Comparison of ENCODE assay signal across 13 mouse cellular contexts in the genomic region with DNA sequence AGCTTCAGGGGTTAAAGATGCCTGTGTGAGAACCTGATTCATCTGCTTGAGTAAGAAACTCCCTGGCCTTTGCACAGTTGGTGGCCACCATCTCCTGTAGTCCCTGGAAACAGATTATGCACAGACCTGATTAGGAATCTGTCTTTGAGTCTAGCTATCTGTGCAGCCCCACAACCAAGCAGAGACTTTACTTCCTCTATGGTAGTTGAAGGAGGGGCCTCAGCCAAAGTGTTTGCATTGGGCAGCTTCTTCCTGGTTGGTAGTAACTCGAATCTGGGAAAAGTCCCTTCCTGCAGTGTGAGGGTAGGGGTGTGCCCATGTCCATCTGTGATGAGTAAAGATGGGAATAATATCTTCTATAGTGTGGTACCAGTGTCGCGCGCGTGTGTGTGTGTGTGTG.
DNase-seq lines count a peak whose midpoint lies in the region; ATAC-seq lines count a peak whose summit lies in the region.
"Had no signal": no experiment of that assay in that cellular context is flagged by ENCODE, and none has a peak within 500 bp of the region (broad histone marks: within the 10 kb centered on the region; RNA-seq: fewer than 3 reads in every experiment).

No protein-coding gene starts in this region.

- no peak overlapping the region for H3K4me3 ChIP-seq in heart, embryonic 13.5 days
- H3K4me3 ChIP-seq in lung, embryonic 15.5 days = no peak overlapping the region
- H3K4me3 ChIP-seq in embryonic facial prominence, embryonic 14.5 days (ENCODE audit: low read depth, low read length) = no peak overlapping the region
- no peak overlapping the region for H3K4me3 ChIP-seq in stomach, embryonic 15.5 days (replicated peaks)
- H3K4me3 ChIP-seq: embryonic facial prominence, embryonic 15.5 days; forebrain, embryonic 12.5 days; neural tube, embryonic 13.5 days had no signal

- no peaks in the 10 kb centered on the region for H3K36me3 ChIP-seq in heart, embryonic 13.5 days
- no peaks in the 10 kb centered on the region for H3K36me3 ChIP-seq in lung, embryonic 15.5 days
- H3K36me3 ChIP-seq in embryonic facial prominence, embryonic 14.5 days (ENCODE audit: control insufficient read depth, insufficient read depth, low read length) = no peaks in the 10 kb centered on the region
- no peaks in the 10 kb centered on the region for H3K36me3 ChIP-seq in stomach, embryonic 15.5 days
- H3K36me3 ChIP-seq: embryonic facial prominence, embryonic 15.5 days; forebrain, embryonic 12.5 days; G1E; neural tube, embryonic 13.5 days had no signal

- H3K27me3 ChIP-seq in heart, embryonic 13.5 days (replicated peaks) = no peaks in the 10 kb centered on the region
- no peaks in the 10 kb centered on the region for H3K27me3 ChIP-seq in lung, embryonic 15.5 days
- no peaks in the 10 kb centered on the region for H3K27me3 ChIP-seq in embryonic facial prominence, embryonic 14.5 days (replicated peaks; ENCODE audit: control insufficient read depth, insufficient read depth, low read length)
- H3K27me3 ChIP-seq in stomach, embryonic 15.5 days (replicated peaks) = no peaks in the 10 kb centered on the region
- H3K27me3 ChIP-seq: embryonic facial prominence, embryonic 15.5 days; forebrain, embryonic 12.5 days; neural tube, embryonic 13.5 days had no signal

- no peaks in the 10 kb centered on the region for H3K9me3 ChIP-seq in heart, embryonic 13.5 days
- H3K9me3 ChIP-seq in lung, embryonic 15.5 days = no peaks in the 10 kb centered on the region
- no peaks in the 10 kb centered on the region for H3K9me3 ChIP-seq in embryonic facial prominence, embryonic 14.5 days (ENCODE audit: control insufficient read depth, low read length)
- no peaks in the 10 kb centered on the region for H3K9me3 ChIP-seq in stomach, embryonic 15.5 days
- H3K9me3 ChIP-seq: embryonic facial prominence, embryonic 15.5 days; forebrain, embryonic 12.5 days; neural tube, embryonic 13.5 days had no signal

- peaks cover 35% of the 10 kb centered on the region for H3K4me1 ChIP-seq in heart, embryonic 13.5 days
- peaks cover 21% of the 10 kb centered on the region for H3K4me1 ChIP-seq in lung, embryonic 15.5 days
- peaks cover 15% of the 10 kb centered on the region for H3K4me1 ChIP-seq in embryonic facial prominence, embryonic 14.5 days (ENCODE audit: control insufficient read depth, insufficient read depth, low read length)
- peaks cover 12% of the 10 kb centered on the region; the same call in 1 of the 2 replicates for H3K4me1 ChIP-seq in stomach, embryonic 15.5 days
- H3K4me1 ChIP-seq: forebrain, embryonic 12.5 days had no signal

- H3K4me2 ChIP-seq in heart, embryonic 13.5 days = no peak overlapping the region
- H3K4me2 ChIP-seq in lung, embryonic 15.5 days = no peak overlapping the region
- no peak overlapping the region for H3K4me2 ChIP-seq in embryonic facial prominence, embryonic 14.5 days (ENCODE audit: low read depth, low read length)
- no peak overlapping the region for H3K4me2 ChIP-seq in stomach, embryonic 15.5 days
- H3K4me2 ChIP-seq: embryonic facial prominence, embryonic 15.5 days; forebrain, embryonic 12.5 days; neural tube, embryonic 13.5 days had no signal

- WGBS in heart, embryonic 13.5 days = 83% methylated on average over 5 of the region's 5 CpGs
- 76% methylated on average over 5 of the region's 5 CpGs for WGBS in lung, embryonic 15.5 days
- 69% methylated on average over 3 of the region's 5 CpGs for WGBS in embryonic facial prominence, embryonic 14.5 days
- 79% methylated on average over 5 of the region's 5 CpGs for WGBS in stomach, embryonic 15.5 days

- peak overlapping the region; percentile 92 for H3K27ac ChIP-seq in heart, embryonic 13.5 days (replicated peaks)
- H3K27ac ChIP-seq in lung, embryonic 15.5 days = peak overlapping the region; percentile 87
- H3K27ac ChIP-seq in embryonic facial prominence, embryonic 14.5 days (replicated peaks; ENCODE audit: low read depth, low read length) = 0 out of 2 replicates have a peak overlapping the region, but pooled peaks have one; percentile 24
- 0 out of 2 replicates have a peak overlapping the region, but pooled peaks have one; percentile 16 for H3K27ac ChIP-seq in stomach, embryonic 15.5 days
- H3K27ac ChIP-seq: forebrain, embryonic 12.5 days; neural tube, embryonic 13.5 days had no signal

- no peak for ATAC-seq in heart, embryonic 13.5 days (ENCODE audit: extremely low read depth, insufficient number of reproducible peaks, low FRiP score, low TSS enrichment)
- ATAC-seq in lung, embryonic 15.5 days (ENCODE audit: borderline replicate concordance, extremely low read depth, low FRiP score, low TSS enrichment) = no peak
- ATAC-seq in embryonic facial prominence, embryonic 14.5 days (ENCODE audit: low read depth) = no peak
- ATAC-seq in stomach, embryonic 15.5 days (ENCODE audit: insufficient read depth, low FRiP score, low read depth) = no peak
- no peak for ATAC-seq in inflammation-experienced regulatory T-cells, adult 6 months

- DNase-seq in heart, postnatal 25 days (ENCODE audit: low spot score) = no peak
- no peak for DNase-seq in lung, postnatal 4 days
- DNase-seq in embryonic facial prominence, embryonic 14.5 days (ENCODE audit: low spot score) = no peak
- DNase-seq in left cerebral cortex, adult 9 months (ENCODE audit: low spot score in 2 of 2) = no peak
- DNase-seq: adrenal gland, postnatal 10 days had no signal

- intact Hi-C loops in heart, postnatal 25 days (cut with DNase I) = no loop called here

- H3K9ac ChIP-seq in heart, embryonic 13.5 days = peak overlapping the region; percentile 28; the same call in 1 of the 2 replicates
- no peak overlapping the region for H3K9ac ChIP-seq in lung, embryonic 15.5 days
- H3K9ac ChIP-seq in embryonic facial prominence, embryonic 14.5 days (ENCODE audit: low read depth, low read length) = no peak overlapping the region
- no peak overlapping the region for H3K9ac ChIP-seq in stomach, embryonic 15.5 days
- H3K9ac ChIP-seq: embryonic facial prominence, embryonic 15.5 days; forebrain, embryonic 12.5 days; neural tube, embryonic 13.5 days had no signal

Comparison
In these comparisons a context has a peak if more than half of its experiments do, and no peak if none do; other contexts are left out.
1. H3K27ac ChIP-seq: peak in every context shown above with its lines; median percentile 92 in heart, embryonic 13.5 days; 87 in lung, embryonic 15.5 days; 24 in embryonic facial prominence, embryonic 14.5 days; 16 in stomach, embryonic 15.5 days.